Mouse (Mus musculus) myocyte (in vitro differentiated cells): ENCODE data around the gene Col1a1.

ENCODE experiments used
- CEBPB ChIP-seq: IDR thresholded peaks from 2 replicates; pipeline ENCODE4 v1.6.1; 2011; ENCODE audit warnings: mild to moderate bottlenecking, moderate library complexity; ENCODE audit not compliant: poor library complexity, insufficient read depth, severe bottlenecking
- MAX ChIP-seq: IDR thresholded peaks from one replicate; pipeline ENCODE4 v1.6.1; 2011; ENCODE audit warnings: low read depth, mild to moderate bottlenecking, control low read depth
- MYOG ChIP-seq, 3 experiments: IDR thresholded peaks; one replicate each; pipeline ENCODE4 v1.6.1; 2011; ENCODE audit warnings: control low read depth in 2 of 3, low read depth in 2 of 3, mild to moderate bottlenecking in 2 of 3; ENCODE audit not compliant: insufficient read length in 2 of 3, control insufficient read depth in 1 of 3, insufficient read depth in 1 of 3
- POLR2A ChIP-seq: IDR thresholded peaks from one replicate; pipeline ENCODE4 v1.6.1; 2011; ENCODE audit warnings: low read depth, mild to moderate bottlenecking, control low read depth, moderate library complexity; ENCODE audit not compliant: insufficient read length
- REST ChIP-seq: IDR thresholded peaks from one replicate; pipeline ENCODE4 v1.6.1; 2011; ENCODE audit warnings: mild to moderate bottlenecking, control low read depth, moderate library complexity; ENCODE audit not compliant: insufficient read depth, insufficient read length
- TCF12 ChIP-seq: IDR thresholded peaks from one replicate; pipeline ENCODE4 v1.6.1; 2011; ENCODE audit warnings: mild to moderate bottlenecking, control low read depth; ENCODE audit not compliant: poor library complexity, insufficient read depth, severe bottlenecking
- USF1 ChIP-seq: IDR thresholded peaks from one replicate; pipeline ENCODE4 v1.6.1; 2011; ENCODE audit warnings: low read depth, mild to moderate bottlenecking, control low read depth, moderate library complexity

DNA sequence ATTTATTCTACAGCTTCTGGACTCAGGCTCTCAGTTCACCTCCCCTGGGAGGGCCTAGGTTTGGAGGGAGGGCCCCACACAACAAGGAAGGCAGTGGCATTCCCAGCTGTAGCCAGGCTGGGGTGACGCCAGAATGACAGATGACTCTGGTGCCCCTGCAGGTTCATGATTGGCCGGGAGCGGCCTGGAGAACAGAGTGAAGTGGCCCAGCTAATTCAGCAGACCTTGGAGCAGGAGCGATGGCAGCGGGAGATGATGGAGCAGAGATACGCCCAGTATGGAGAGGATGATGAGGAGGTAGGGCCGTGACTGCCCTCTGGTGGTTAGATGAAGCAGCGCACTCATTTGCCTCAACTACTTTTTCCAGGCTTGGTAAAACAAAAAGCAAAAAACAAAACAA, 65.0 kb downstream of the Col1a1 start:
- TF ChIP-seq USF1 (no peak), MYOG (IDR thresholded peaks at IDR 0.05; ENCODE audit: control insufficient read depth in 1 of 3, insufficient read depth in 1 of 3, insufficient read length in 2 of 3, low read depth in 2 of 3) (no peak), REST (no peak), CEBPB (no peak), MAX (no peak), POLR2A (no peak), TCF12 (no peak)
